Comparison of ENCODE assay signal across 9 mouse cellular contexts in genomic region chr9:44798298-44798697, GRCm38 (mm10). TPM values are rescaled to one million over a fixed set of nuclear protein-coding genes. Genes with fewer than 3 reads are reported as not detected.
DNase-seq lines count a peak whose midpoint lies in the region; ATAC-seq and TF ChIP-seq lines count a peak whose summit lies in the region.
"Had no signal": no experiment of that assay in that cellular context is flagged by ENCODE, and none has a peak within 500 bp of the region (broad histone marks: within the 10 kb centered on the region; RNA-seq: fewer than 3 reads in every experiment).

No protein-coding gene starts in this region.

- no peak for TF ChIP-seq POLR2A in limb, embryonic 14.5 days (IDR thresholded peaks at IDR 0.05; ENCODE audit: borderline replicate concordance, extremely low read depth, insufficient read depth, insufficient read length)

- H3K4me1 ChIP-seq in megakaryocyte, embryonic 14.5 days = peaks cover 22% of the 10 kb centered on the region
- H3K4me1 ChIP-seq in limb, embryonic 14.5 days (ENCODE audit: control insufficient read depth, insufficient read depth, low read length) = peaks cover 9% of the 10 kb centered on the region
- peaks cover 11% of the 10 kb centered on the region; the same call in 1 of the 2 replicates for H3K4me1 ChIP-seq in stomach, embryonic 15.5 days

- H3K9me3 ChIP-seq in megakaryocyte, embryonic 14.5 days = no peaks in the 10 kb centered on the region
- no peaks in the 10 kb centered on the region for H3K9me3 ChIP-seq in limb, embryonic 14.5 days (ENCODE audit: control insufficient read depth, low read length)
- H3K9me3 ChIP-seq in stomach, embryonic 15.5 days = no peaks in the 10 kb centered on the region

- DNase-seq in adrenal gland, adult (ENCODE audit: inconsistent age in 2 of 2, low spot score in 1 of 2) = peak; percentile 17 to 36
- no peak for DNase-seq in adrenal gland, postnatal 25 days
- DNase-seq in limb, embryonic 14.5 days (ENCODE audit: low spot score) = no peak
- DNase-seq in yolk sac, embryonic 10.5 days (ENCODE audit: low spot score) = no peak
- DNase-seq in c-Kit-positive CD71-positive TER-119-positive erythroid progenitor cells, embryonic 14.5 days (ENCODE audit: low spot score) = no peak

- ATAC-seq in megakaryocyte, adult 5-6 weeks (ENCODE audit: poor library complexity, severe bottlenecking) = no peak
- no peak for ATAC-seq in limb, embryonic 14.5 days (ENCODE audit: low FRiP score, low read depth)
- ATAC-seq in stomach, embryonic 15.5 days (ENCODE audit: insufficient read depth, low FRiP score, low read depth) = no peak

- peak overlapping the region; percentile 81; the same call in 1 of the 2 replicates for H3K4me2 ChIP-seq in limb, embryonic 14.5 days (replicated peaks; ENCODE audit: low read depth, low read length, severe bottlenecking)
- peak overlapping the region; percentile 99; the same call in 1 of the 2 replicates for H3K4me2 ChIP-seq in stomach, embryonic 15.5 days

- 0 out of 2 replicates have a peak overlapping the region, but pooled peaks have one; percentile 62 for H3K9ac ChIP-seq in limb, embryonic 14.5 days (ENCODE audit: low read depth, low read length, severe bottlenecking)
- H3K9ac ChIP-seq in stomach, embryonic 15.5 days = no peak overlapping the region

- WGBS in limb, embryonic 14.5 days = 43% methylated on average over 7 of the region's 7 CpGs
- 52% methylated on average over 7 of the region's 7 CpGs for WGBS in stomach, embryonic 15.5 days

- H3K4me3 ChIP-seq in megakaryocyte, embryonic 14.5 days (replicated peaks) = peak overlapping the region; percentile 93
- H3K4me3 ChIP-seq in limb, embryonic 14.5 days (replicated peaks; ENCODE audit: low read length) = peak overlapping the region; percentile 58; the same call in 1 of the 2 replicates
- peak overlapping the region; percentile 57; the same call in 1 of the 2 replicates for H3K4me3 ChIP-seq in stomach, embryonic 15.5 days (replicated peaks)

- no peaks in the 10 kb centered on the region for H3K36me3 ChIP-seq in megakaryocyte, embryonic 14.5 days (replicated peaks; ENCODE audit: low read length)
- H3K36me3 ChIP-seq in limb, embryonic 14.5 days (ENCODE audit: control insufficient read depth, insufficient read depth, low read length) = no peaks in the 10 kb centered on the region
- no peaks in the 10 kb centered on the region for H3K36me3 ChIP-seq in stomach, embryonic 15.5 days

- no peak overlapping the region for H3K27ac ChIP-seq in limb, embryonic 14.5 days (replicated peaks; ENCODE audit: low read depth, low read length)
- no peak overlapping the region for H3K27ac ChIP-seq in stomach, embryonic 15.5 days

- H3K27me3 ChIP-seq in megakaryocyte, embryonic 14.5 days (replicated peaks) = peaks cover 64% of the 10 kb centered on the region
- 0 out of 2 replicates have a peak, but pooled peaks cover 4% of the 10 kb centered on the region for H3K27me3 ChIP-seq in limb, embryonic 14.5 days (ENCODE audit: control insufficient read depth, insufficient read depth, low read length)
- H3K27me3 ChIP-seq in stomach, embryonic 15.5 days (replicated peaks) = 0 out of 2 replicates have a peak, but pooled peaks cover 3% of the 10 kb centered on the region

RNA-seq across cellular contexts. Expression of gene Tmem25, which starts 0.8 kb away (rescaled TPM):
- total RNA-seq in adrenal gland, postnatal 25 days (2021) = 6.1 and 8.6 TPM in 2 replicates
- not detected in 2 replicates for polyA plus RNA-seq in megakaryocyte, embryonic 14.5 days (2012; ENCODE audit: insufficient read depth, low replicate concordance)
- total RNA-seq in megakaryocyte, adult 5-6 weeks (2015) = 0.23 and 0.45 TPM in 2 replicates
- total RNA-seq in megakaryocyte, adult 5-6 weeks (2017) = 0.16 and 0.51 TPM in 2 replicates
- 7.2 and 11.1 TPM in 2 replicates for polyA plus RNA-seq in limb, embryonic 14.5 days (2012; rRNA removed)
- polyA plus RNA-seq in limb, embryonic 14.5 days (2014; fragmentation: Nextera tagmentation; extraction: Ambion mirVana) = 2.5 and 3.6 TPM in 2 replicates
- 3.4 and 3.8 TPM in 2 replicates for polyA plus RNA-seq in stomach, embryonic 15.5 days (2015; fragmentation: Nextera tagmentation; extraction: Ambion mirVana)

RNA-seq across cellular contexts. Expression of gene Ttc36, which starts 4.6 kb away (rescaled TPM):
- total RNA-seq in adrenal gland, postnatal 25 days (2021) = 3.4 and 10.5 TPM in 2 replicates
- 0.56 TPM in 1 of 2 replicates, not detected in the other for polyA plus RNA-seq in megakaryocyte, embryonic 14.5 days (2012; ENCODE audit: insufficient read depth, low replicate concordance)
- 0.18 and 0.65 TPM in 2 replicates for total RNA-seq in megakaryocyte, adult 5-6 weeks (2015)
- not detected in 2 replicates for total RNA-seq in megakaryocyte, adult 5-6 weeks (2017)
- polyA plus RNA-seq in limb, embryonic 14.5 days (2012; rRNA removed) = 0.37 and 0.47 TPM in 2 replicates
- 0.30 and 0.34 TPM in 2 replicates for polyA plus RNA-seq in limb, embryonic 14.5 days (2014; fragmentation: Nextera tagmentation; extraction: Ambion mirVana)
- 2.3 and 9.4 TPM in 2 replicates for polyA plus RNA-seq in stomach, embryonic 15.5 days (2015; fragmentation: Nextera tagmentation; extraction: Ambion mirVana)
- total RNA-seq: gastrocnemius, postnatal 36 days had no signal

RNA-seq across cellular contexts. Expression of gene Ift46, which starts 30.6 kb away (rescaled TPM):
- 71.7 and 97.0 TPM in 2 replicates for total RNA-seq in adrenal gland, postnatal 25 days (2021)
- polyA plus RNA-seq in megakaryocyte, embryonic 14.5 days (2012; ENCODE audit: insufficient read depth, low replicate concordance) = 3.7 TPM in 1 of 2 replicates, not detected in the other
- 38.5 and 53.7 TPM in 2 replicates for total RNA-seq in megakaryocyte, adult 5-6 weeks (2015)
- total RNA-seq in megakaryocyte, adult 5-6 weeks (2017) = 27.6 and 40.8 TPM in 2 replicates
- 109 and 116 TPM in 2 replicates for polyA plus RNA-seq in limb, embryonic 14.5 days (2012; rRNA removed)
- 123 and 131 TPM in 2 replicates for polyA plus RNA-seq in limb, embryonic 14.5 days (2014; fragmentation: Nextera tagmentation; extraction: Ambion mirVana)
- 84.3 and 84.4 TPM in 2 replicates for polyA plus RNA-seq in stomach, embryonic 15.5 days (2015; fragmentation: Nextera tagmentation; extraction: Ambion mirVana)

RNA-seq across cellular contexts. Expression of gene Arcn1, which starts 30.7 kb away (rescaled TPM):
- total RNA-seq in adrenal gland, postnatal 25 days (2021) = 148 and 170 TPM in 2 replicates
- polyA plus RNA-seq in megakaryocyte, embryonic 14.5 days (2012; ENCODE audit: insufficient read depth, low replicate concordance) = 1.8 and 5.9 TPM in 2 replicates
- 126 and 151 TPM in 2 replicates for total RNA-seq in megakaryocyte, adult 5-6 weeks (2015)
- total RNA-seq in megakaryocyte, adult 5-6 weeks (2017) = 165 and 172 TPM in 2 replicates
- polyA plus RNA-seq in limb, embryonic 14.5 days (2012; rRNA removed) = 105 and 111 TPM in 2 replicates
- 221 and 234 TPM in 2 replicates for polyA plus RNA-seq in limb, embryonic 14.5 days (2014; fragmentation: Nextera tagmentation; extraction: Ambion mirVana)
- 189 and 208 TPM in 2 replicates for polyA plus RNA-seq in stomach, embryonic 15.5 days (2015; fragmentation: Nextera tagmentation; extraction: Ambion mirVana)

Comparison
In these comparisons a context has a peak if more than half of its experiments do, and no peak if none do; other contexts are left out.
1. DNase-seq: peak in adrenal gland, adult (2 of 2); none in adrenal gland, postnatal 25 days (single experiment), limb, embryonic 14.5 days (single experiment), yolk sac, embryonic 10.5 days (single experiment) and c-Kit-positive CD71-positive TER-119-positive erythroid progenitor cells, embryonic 14.5 days (single experiment).
2. RNA of gene Ift46, which starts 30.6 kb away (polyA plus RNA-seq): 109 to 131 TPM in limb, embryonic 14.5 days and 84.3 to 84.4 TPM in stomach, embryonic 15.5 days; 3.7 TPM in megakaryocyte, embryonic 14.5 days; every median in the first group is over 10 times any median in the second.
3. Peak in every context shown above with its lines, with median percentiles within 50 percentile points of each other: H3K4me3 ChIP-seq.